Mouse (Mus musculus) ES-E14 (cell line): Measurements from ENCODE around the gene Fam172a.

Experiments
- HCFC1 ChIP-seq: IDR thresholded peaks from 2 replicates; pipeline ENCODE4 v1.6.1; 2012; ENCODE audit warnings: low read length, inconsistent platforms, borderline replicate concordance; ENCODE audit not compliant: insufficient read depth
- MAFK ChIP-seq: IDR thresholded peaks from 2 replicates; pipeline ENCODE4 v1.6.1; 2014; ENCODE audit warnings: mild to moderate bottlenecking, low read depth, low read length, inconsistent platforms; ENCODE audit not compliant: insufficient read depth

DNA sequence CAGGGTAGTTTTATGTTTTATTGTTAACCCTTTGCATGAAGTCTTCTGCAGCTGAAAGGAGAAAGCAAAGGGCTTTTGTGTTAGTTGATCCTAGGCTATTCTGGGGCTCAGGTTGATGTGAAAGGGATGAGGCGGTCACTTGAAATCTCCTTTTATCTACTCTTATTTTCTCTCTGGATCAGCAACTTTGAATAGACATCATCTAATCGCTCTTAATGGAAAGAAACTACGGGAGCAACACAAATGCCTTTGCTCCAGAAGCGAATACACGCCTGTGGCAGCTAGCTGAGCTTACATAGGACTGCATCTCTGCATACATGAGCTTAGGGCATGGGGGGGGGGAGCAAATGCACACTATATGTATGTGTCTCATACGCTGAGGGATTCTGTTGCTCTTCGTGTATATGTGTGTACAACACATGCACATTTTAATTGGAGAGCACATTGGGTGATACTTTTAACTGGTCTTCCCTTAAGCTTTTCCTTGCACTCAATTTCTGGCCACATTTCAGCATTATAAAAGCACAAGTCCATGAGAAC lies 505.1 kb downstream of the Fam172a start:
- TF ChIP-seq MAFK = no peak
- TF ChIP-seq HCFC1 = no peak
